Mouse (Mus musculus): Measurements from ENCODE around the gene Aif1l. TPM values are rescaled to one million over a fixed set of nuclear protein-coding genes. Genes with fewer than 3 reads are reported as not detected.
A peak's percentile ranks its signal among the peaks of the same experiment; 100 is the strongest.

Gene Aif1l
- total RNA-seq, 2 experiments from 2014 or later = 3.6 to 4.8 TPM

DNA sequence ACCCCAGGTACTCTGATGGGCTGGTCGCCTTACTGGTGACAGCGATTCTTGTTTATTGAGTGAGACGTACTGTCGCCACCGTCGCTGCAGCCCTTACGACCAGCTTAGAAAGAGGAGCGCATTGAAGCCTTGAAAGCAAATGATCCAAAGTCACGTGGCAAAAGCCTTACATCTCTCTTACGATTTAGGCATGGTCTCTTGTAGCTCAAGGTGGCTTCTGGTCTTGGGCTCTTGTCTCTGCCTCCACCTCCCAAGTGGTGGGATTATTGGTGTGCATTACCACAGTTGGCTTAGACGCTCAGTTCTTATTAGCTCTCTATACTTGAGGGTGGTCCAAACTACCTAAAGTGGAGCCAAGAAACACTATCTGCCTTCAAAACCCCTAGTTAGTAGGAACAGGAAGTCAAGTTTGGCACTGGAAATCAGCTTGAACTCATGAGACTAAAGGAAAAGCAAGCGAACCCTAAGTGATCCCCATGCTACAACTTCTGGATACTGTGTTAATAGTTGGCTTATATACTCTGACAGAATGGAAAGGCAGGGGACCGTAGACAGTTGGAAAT is 25.0 kb downstream of the Aif1l start:
- peak overlapping the region; percentile 93 for H3K27ac ChIP-seq
- DNase-seq (ENCODE audit: extremely low spot score in 1 of 2, low spot score in 2 of 2) = no peak
- peak overlapping the region; percentile 86 for H3K4me3 ChIP-seq
- intact Hi-C loops (cut with DNase I) = loop anchor here (2.0 to 5.0 kb wide), 2 partner anchors 162 to 303 kb away; partner anchors contain the start of gene Exosc2
- TF ChIP-seq CTCF (IDR thresholded peaks at IDR 0.05) = no peak

DNA sequence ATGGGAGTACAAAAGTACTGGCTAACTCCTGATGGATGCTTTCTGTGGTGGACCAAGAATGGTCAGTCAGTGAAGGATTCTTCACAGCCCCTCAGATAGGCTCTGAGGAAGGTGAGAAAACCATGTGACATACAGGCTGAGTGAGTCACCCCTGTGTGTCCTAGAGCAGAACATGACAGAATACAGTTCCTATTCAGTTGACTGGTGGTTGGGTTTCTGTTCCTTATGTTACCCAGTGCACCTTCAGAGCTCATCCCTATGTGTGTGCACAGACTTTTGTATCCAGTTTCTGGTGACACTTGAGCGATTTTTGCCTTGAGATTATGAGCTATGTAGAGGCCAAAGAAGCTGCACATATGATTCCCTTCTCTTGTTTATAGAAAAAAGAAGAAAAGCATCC is 37.8 kb downstream of the Aif1l start:
- no peak overlapping the region for H3K4me3 ChIP-seq
- TF ChIP-seq CTCF (IDR thresholded peaks at IDR 0.05) = no peak
- intact Hi-C loops (cut with DNase I) = no loop called here
- H3K27ac ChIP-seq = no peak overlapping the region
- no peak for DNase-seq (ENCODE audit: extremely low spot score in 1 of 2, low spot score in 2 of 2)

DNA sequence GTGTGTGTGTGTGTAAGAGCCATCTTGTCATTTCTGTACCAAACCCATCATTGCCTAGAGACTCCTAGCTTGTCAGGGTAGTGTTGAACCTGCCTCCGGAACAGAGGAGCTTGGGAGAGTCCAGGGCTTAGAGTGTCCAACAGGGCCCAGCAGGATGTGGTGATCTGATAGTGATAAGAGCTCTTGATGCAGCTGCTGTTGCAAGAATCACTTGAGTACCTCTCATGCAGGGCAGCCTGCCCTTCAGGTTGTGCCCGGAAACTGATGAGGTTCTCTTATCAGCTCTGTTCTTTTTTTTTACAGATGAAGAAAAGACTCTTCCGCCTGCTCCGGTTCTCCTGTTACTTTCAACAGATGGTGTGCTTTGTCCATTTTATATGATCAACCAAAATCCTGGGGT is 41.0 kb downstream of the Aif1l start:
- H3K27ac ChIP-seq = no peak overlapping the region
- H3K4me3 ChIP-seq = no peak overlapping the region
- no peak for DNase-seq (ENCODE audit: extremely low spot score in 1 of 2, low spot score in 2 of 2)
- intact Hi-C loops (cut with DNase I) = no loop called here
- TF ChIP-seq CTCF (IDR thresholded peaks at IDR 0.05) = no peak

DNA sequence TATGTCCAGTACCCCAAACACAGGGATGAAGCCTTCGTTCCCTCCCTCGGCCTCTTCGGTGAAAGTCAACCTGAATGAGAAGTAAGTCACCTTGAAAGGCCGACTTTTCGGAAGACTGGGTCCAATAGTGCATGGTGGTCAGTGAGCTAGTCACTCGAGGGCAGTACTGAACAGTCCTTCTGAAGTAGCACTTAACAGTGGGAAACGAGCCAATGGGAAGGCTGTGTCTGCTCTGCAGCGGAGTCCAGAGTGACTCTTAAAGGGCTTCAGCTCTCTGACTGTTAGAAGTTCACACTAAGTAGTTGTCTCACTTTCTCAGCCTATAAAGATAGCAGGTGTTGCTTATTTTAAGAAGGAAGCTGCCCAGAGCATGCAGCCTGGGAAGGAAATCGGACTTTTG is 45.0 kb downstream of the Aif1l start:
- intact Hi-C loops (cut with DNase I) = no loop called here
- DNase-seq (ENCODE audit: extremely low spot score in 1 of 2, low spot score in 2 of 2) = no peak
- H3K4me3 ChIP-seq = no peak overlapping the region
- TF ChIP-seq CTCF (IDR thresholded peaks at IDR 0.05) = no peak
- no peak overlapping the region for H3K27ac ChIP-seq

DNA sequence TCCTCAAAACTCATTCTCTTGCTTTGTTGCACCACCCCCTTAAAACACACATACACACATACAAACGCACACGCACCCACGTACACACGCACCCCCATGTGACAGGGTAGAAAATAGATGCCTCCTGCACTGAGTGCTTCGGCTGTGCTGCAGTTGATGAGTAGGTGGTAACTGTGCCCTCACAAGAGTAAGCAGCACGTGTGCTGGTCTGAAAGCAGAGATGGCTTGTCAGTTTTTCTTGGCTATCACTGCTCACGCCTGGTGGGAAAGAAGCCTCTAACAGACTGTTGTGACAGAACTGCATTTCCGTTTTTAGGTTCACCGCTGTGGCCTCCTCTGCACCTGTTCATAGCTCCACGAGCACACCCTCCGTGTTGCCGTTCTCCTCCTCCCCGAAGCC is 46.1 kb downstream of the Aif1l start:
- DNase-seq (ENCODE audit: extremely low spot score in 1 of 2, low spot score in 2 of 2) = peak; percentile 69
- intact Hi-C loops (cut with DNase I) = no loop called here
- Histone ChIP-seq H3K27ac (peak overlapping the region; percentile 28; the same call in 1 of the 2 replicates), H3K4me3 (no peak overlapping the region)
- no peak for TF ChIP-seq CTCF (IDR thresholded peaks at IDR 0.05)

DNA sequence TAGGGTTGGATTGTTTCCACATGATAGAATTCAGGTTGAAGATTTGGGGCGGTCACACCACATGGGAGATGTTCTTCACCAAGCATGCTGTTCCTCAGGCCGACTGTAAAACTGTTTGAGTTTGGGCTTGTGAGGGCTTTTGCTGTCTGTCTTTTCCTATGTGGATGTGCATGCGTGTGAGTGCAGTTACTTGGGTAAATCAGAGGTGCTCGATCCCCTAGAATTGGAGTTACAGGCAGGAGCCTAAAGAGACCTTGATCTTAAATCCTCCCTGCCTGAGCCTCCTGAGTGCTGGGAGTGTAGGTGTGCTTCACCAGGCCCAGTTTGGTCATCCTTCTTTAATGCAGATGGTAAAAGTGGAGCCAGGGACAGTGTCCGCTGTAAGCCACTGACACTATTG is 47.6 kb downstream of the Aif1l start:
- no peak for TF ChIP-seq CTCF (IDR thresholded peaks at IDR 0.05)
- Histone ChIP-seq H3K27ac (no peak overlapping the region), H3K4me3 (no peak overlapping the region)
- DNase-seq (ENCODE audit: extremely low spot score in 1 of 2, low spot score in 2 of 2) = no peak
- intact Hi-C loops (cut with DNase I) = no loop called here

DNA sequence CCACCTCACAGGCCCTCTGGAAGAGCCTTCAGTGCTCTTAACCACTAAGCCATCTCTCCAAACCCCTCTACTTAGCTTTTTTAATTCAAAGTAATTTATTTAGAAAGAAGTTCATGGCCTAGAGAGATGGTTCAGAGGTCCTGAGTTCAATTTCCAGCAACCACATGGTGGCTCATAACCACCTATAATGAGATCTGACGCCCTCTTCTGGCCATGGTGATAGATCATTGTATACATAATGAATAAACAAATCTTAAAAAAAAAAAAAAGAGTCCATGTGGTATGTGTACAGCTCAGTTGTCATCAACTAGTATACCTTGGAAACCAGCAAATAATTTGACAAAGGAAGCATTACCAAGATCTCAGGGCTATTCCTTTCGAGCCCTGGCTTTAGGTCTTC is 48.5 kb downstream of the Aif1l start:
- H3K27ac ChIP-seq = no peak overlapping the region
- no peak for TF ChIP-seq CTCF (IDR thresholded peaks at IDR 0.05)
- DNase-seq (ENCODE audit: extremely low spot score in 1 of 2, low spot score in 2 of 2) = no peak
- intact Hi-C loops (cut with DNase I) = no loop called here
- no peak overlapping the region for H3K4me3 ChIP-seq

DNA sequence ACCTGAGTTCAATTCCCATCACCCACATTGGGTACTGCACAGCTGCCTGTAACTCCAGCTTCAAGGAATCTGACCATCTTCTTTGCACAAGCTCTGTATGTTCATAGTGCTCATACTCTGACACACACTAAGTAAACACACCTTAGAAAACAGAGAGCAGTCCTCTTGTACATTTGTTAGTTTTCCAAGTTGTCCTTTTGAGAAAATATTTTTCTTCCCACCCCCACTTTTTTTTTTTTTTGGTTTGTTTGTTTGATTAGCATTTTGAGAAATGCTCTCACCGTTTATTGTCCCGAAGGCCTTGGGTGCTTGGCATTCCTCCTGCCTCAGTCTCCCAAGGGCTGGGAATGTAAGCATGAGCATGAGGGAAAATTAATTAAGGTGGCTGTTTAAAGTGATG is 58.4 kb downstream of the Aif1l start:
- DNase-seq (ENCODE audit: extremely low spot score in 1 of 2, low spot score in 2 of 2) = no peak
- intact Hi-C loops (cut with DNase I) = no loop called here
- H3K27ac ChIP-seq = no peak overlapping the region
- no peak overlapping the region for H3K4me3 ChIP-seq
- no peak for TF ChIP-seq CTCF (IDR thresholded peaks at IDR 0.05)

DNA sequence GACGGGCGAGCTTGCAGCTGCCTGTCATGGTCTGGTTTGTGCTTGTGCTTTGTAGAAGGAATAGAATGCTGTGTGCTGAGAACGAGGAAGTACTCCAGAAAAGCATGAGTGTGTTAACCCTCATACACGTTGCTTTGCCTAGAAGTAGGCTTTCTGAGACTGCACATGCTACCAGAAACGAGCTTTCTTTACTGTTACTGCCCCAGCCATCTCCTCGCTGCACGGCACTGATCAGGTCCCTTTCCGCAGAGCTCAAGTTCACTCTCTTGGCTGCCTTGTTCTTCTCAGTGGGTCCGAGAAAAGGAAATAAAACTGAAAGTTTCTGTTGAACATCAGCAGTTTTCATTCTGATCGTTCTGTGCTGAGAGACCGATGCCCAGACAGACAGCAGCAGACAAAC is 58.8 kb downstream of the Aif1l start:
- H3K4me3 ChIP-seq = no peak overlapping the region
- no peak for DNase-seq (ENCODE audit: extremely low spot score in 1 of 2, low spot score in 2 of 2)
- H3K27ac ChIP-seq = no peak overlapping the region
- TF ChIP-seq CTCF (IDR thresholded peaks at IDR 0.05) = no peak
- intact Hi-C loops (cut with DNase I) = no loop called here

DNA sequence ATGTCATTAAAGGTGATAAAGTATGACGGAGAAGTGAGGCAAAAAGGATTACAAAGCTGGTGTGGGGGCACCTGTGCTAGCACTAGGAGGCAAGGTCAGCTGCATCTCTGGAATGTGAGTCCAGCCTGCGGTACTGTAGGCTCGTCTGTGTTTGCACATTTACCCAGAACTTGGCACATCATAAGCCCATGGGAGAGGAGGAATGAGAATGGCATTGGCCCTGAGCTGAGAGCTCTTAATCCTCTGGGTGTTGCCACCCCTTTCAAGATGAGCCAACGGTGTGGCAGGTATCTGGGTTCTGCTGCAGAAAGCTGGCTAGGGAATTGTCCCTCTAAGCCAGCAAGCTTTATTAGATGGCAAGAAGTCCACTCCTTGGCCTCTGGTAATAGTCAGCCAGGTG is 69.8 kb downstream of the Aif1l start:
- Histone ChIP-seq H3K27ac (no peak overlapping the region), H3K4me3 (no peak overlapping the region)
- intact Hi-C loops (cut with DNase I) = loop anchor here (10.0 kb wide), 1 partner anchor 185 kb away; no protein-coding TSS in a partner anchor
- TF ChIP-seq CTCF (IDR thresholded peaks at IDR 0.05) = no peak
- DNase-seq (ENCODE audit: extremely low spot score in 1 of 2, low spot score in 2 of 2) = no peak

DNA sequence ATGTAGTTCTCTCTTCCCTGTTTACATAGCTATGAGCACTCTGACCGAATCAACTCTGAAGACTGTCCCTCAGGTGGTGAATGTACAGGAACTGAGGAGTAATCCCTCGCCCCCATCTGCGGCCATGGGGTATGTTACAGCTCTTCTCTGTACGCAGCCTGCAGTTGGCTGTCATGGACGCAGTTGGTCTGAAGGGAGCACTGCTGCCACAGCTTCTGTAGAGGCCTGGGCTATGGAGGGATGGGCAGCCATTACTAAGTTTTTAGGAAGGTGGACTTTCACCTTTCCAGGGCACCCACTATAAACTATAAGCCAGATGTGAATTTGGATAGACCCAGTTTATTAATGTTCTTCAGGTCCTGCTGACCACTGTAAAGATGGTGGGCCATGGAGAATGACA is 70.3 kb downstream of the Aif1l start:
- Histone ChIP-seq H3K4me3 (no peak overlapping the region), H3K27ac (no peak overlapping the region)
- no peak for TF ChIP-seq CTCF (IDR thresholded peaks at IDR 0.05)
- no peak for DNase-seq (ENCODE audit: extremely low spot score in 1 of 2, low spot score in 2 of 2)
- intact Hi-C loops (cut with DNase I) = loop anchor here (10.0 kb wide), 1 partner anchor 185 kb away; no protein-coding TSS in a partner anchor

Other genes starting within 250 kb of the Aif1l start
- gene Qrfp, start 139.6 kb upstream of the Aif1l start, total RNA-seq (2021) = not detected
- 10 to 100 TPM in 1 of 2 experiments, 1 to 10 TPM in 1; 7.9 to 11.4 TPM for gene Fibcd1, start 104.1 kb upstream of the Aif1l start, total RNA-seq (2021)
- gene Lamc3, start 62.8 kb upstream of the Aif1l start, total RNA-seq (2021) = 1 to 10 TPM; 6.9 to 8.8 TPM
- gene Nup214, start 24.3 kb downstream of the Aif1l start, total RNA-seq (2021) = 10 to 100 TPM; 63.9 to 65.9 TPM
- gene Fam78a, start 134.7 kb downstream of the Aif1l start, total RNA-seq (2021) = 1 to 10 TPM; 9.0 to 9.7 TPM
- gene Plpp7, start 145.4 kb downstream of the Aif1l start, total RNA-seq (2021) = 10 to 100 TPM; 26.8 to 29.3 TPM
- gene Prrc2b, start 200.9 kb downstream of the Aif1l start, total RNA-seq (2021) = 100 to 1,000 TPM; 268 to 280 TPM